Mouse (Mus musculus) hindlimb bud, embryonic 11.5 days (tissue): ENCODE measurements around the gene Sp110.
"Not testable (repeated sequence)": the region's sequence is repeated elsewhere in the genome, so short reads cannot be mapped to it uniquely, and the experiment has no call there.

Experiments used
- DNase-seq: peaks from one replicate; pipeline ENCODE4 v3.0.0-alpha.2; 2012; ENCODE audit warnings: low read depth, low spot score; ENCODE audit errors: extremely low spot score

Sp110 gene

DNA sequence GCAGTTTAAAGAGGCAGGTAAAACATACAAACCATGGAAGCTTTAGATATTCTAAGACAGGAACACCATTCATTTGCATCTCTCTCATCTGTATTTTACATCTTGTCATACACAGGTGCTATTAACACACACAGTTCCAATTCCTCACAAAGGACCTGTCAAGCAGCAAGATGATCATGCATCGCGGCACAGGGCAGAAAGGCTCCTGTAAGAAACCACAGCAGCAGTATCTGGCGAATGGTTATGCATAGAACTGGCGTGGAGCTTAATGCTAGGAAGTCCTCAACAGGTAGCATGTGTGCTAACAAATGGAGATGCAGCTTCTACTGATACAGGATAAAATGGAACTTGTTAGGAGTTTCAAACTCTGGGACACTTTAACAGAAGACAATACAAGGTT is 43.4 kb downstream of the Sp110 start:
- not testable (repeated sequence) for DNase-seq

DNA sequence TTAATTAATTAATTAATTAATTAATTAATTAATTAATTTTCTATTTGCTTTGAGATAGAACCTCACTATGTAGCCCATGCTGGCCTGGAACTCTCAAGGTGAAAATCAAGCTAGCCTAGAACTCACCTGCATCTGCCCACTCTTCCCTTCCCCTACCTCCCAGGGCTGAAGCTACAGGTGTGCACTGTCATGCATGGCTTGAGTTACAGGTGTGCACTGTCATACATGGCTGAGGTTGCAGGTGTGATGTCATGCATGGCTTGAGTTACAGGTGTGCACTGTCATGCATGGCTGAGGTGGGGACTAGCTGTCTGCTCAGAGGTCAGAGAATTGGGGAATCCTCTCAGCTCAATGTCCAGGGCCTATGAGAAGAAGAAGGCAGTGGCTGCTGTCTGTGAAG is 52.2 kb downstream of the Sp110 start:
- not testable (repeated sequence) for DNase-seq

DNA sequence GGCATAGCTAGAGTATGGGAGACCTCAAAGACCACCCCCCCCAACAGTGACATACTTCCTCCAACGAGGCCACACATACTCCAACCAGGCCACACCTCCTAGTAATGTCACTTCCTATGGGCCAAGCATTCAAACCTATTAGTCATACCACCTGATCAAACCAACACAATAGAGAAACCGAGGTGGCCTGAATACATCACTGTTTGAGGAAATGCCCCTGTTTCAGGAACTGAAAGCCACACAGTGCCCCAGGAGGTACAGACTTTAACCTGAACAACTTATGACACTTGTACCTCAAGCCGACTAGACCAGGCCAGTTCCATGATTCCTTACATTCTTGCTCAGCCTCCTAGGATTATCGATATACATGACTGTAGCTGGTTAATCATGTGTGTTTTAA is 54.8 kb downstream of the Sp110 start:
- DNase-seq, result not testable (repeated sequence)

DNA sequence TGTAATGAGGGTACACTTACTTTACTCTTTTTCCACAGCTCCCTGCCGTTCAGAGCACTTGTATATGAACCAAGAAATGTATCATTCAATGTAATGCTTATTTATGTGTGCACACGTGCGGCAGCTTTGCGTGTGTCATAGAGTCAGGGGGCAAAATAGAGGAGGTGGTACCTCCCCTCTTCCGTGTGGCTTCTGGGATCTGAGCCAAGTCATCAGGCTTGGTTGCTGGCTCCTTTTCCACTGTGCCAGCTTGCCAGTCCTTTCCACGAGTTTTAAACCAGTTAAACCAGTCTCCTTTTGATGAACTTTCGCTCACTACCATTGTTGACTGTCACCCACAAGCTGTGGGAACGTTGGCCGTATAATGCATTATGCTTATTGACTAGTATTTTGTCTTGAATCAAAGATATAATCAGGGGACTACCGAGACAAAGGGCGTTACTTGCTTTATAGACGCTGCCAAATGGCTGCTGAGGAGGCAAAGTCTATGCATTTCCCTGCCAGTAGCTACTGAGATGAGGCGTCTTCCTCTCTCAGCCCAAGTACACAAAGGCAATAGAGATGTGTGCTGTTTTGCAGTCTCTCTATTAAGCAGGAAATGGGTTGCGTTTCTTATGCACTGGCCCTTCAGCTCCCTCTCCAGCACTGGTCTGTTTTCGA is 70.0 kb downstream of the Sp110 start:
- DNase-seq, result not testable (repeated sequence)
